Mouse (Mus musculus) testis, adult 2 months (tissue): Measurements from ENCODE around the gene Bcl2a1c. TPM values are rescaled to one million over a fixed set of nuclear protein-coding genes. Genes with fewer than 3 reads are reported as not detected.
A peak's percentile ranks its signal among the peaks of the same experiment; 100 is the strongest.

Experiments
- H3K27ac ChIP-seq: fragments of 200-500 bp; 2 replicates; pipeline ENCODE4 v1.5.1; 2012; ENCODE audit warnings: low read depth, low read length; ENCODE audit not compliant: control insufficient read depth, insufficient read depth
- H3K27me3 ChIP-seq: fragments of 200-500 bp; 2 replicates; pipeline ENCODE4 v1.6.1; 2012; ENCODE audit warnings: mild to moderate bottlenecking, low read length, moderate library complexity; ENCODE audit not compliant: control insufficient read depth, insufficient read depth
- H3K36me3 ChIP-seq: fragments of 200-500 bp; 2 replicates; pipeline ENCODE4 v1.6.1; 2012; ENCODE audit warnings: mild to moderate bottlenecking, low read length; ENCODE audit not compliant: control insufficient read depth, insufficient read depth
- H3K4me1 ChIP-seq: fragments of 200-500 bp; 2 replicates; pipeline ENCODE4 v1.6.1; 2012; ENCODE audit warnings: low read length; ENCODE audit not compliant: control insufficient read depth, insufficient read depth
- H3K4me3 ChIP-seq: fragments of 200-500 bp; 2 replicates; pipeline ENCODE4 v1.5.1; 2012; ENCODE audit warnings: low read depth, mild to moderate bottlenecking, low read length, moderate library complexity, mixed read lengths; ENCODE audit not compliant: control insufficient read depth
- CTCF ChIP-seq: fragments of 200-500 bp; IDR thresholded peaks from 2 replicates; pipeline ENCODE4 v1.5.1; 2012; ENCODE audit warnings: low read depth, mild to moderate bottlenecking, inconsistent platforms, low read length, moderate library complexity; ENCODE audit not compliant: control insufficient read depth, insufficient read depth, insufficient replicate concordance
- POLR2A ChIP-seq: fragments of 200-500 bp; IDR thresholded peaks from 2 replicates; pipeline ENCODE4 v1.6.1; 2012; ENCODE audit warnings: low read depth, mild to moderate bottlenecking, inconsistent platforms, low read length, moderate library complexity; ENCODE audit not compliant: control insufficient read depth
- polyA plus RNA-seq: library from polyadenylated mRNA; depleted of rRNA; stranded (reverse); fragments of >200 nt; gene quantifications from 2 replicates; pipeline ENCODE4 v1.2.3, GENCODE M21; 2012; rRNA removed

Gene Bcl2a1c
- polyA plus RNA-seq, 1 experiment: not detected

DNA sequence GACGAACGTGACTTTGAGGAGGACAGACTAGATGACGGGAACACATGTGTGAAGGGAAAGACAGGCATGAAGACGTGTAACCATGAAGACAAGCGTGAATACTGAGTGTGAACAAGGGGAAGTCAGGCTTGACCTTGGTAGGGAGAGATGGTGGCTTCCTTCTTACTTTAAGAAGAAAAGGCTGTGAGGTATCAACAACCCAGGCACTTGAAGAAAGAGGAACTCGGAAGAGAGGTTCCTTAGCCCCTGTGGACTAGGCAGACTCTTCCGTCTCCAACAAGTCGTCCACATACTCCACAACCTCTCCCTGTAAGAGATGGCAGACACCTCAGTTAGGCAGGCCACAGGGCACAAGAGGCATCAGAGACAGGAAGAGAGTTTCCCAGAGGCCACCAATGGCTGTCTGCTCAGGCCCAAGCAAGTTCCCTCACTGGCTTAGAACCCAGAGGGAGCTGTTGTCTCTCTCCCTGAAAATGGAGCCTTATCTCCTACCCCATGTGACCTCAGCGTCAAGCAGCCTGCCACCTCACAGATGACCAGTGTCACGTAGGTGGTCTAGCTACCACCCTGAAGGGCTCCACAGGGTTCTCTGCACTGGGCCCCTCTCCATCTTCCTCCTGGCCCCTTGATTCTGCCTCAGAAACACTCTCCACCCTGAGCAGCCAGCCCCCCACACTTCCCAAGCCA is 45.5 kb downstream of the Bcl2a1c start:
- no peak overlapping the region for H3K27ac ChIP-seq
- TF ChIP-seq POLR2A: 0 out of 2 replicates have a peak, but pooled peaks have one; percentile 19
- no peak for TF ChIP-seq CTCF
- H3K27me3 ChIP-seq: no peaks in the 10 kb centered on the region
- no peaks in the 10 kb centered on the region for H3K4me1 ChIP-seq
- H3K36me3 ChIP-seq: no peaks in the 10 kb centered on the region; the same call in none of the 2 replicates
- H3K4me3 ChIP-seq: no peak overlapping the region

GRCm38 (mm10) chr9:114377168-114377567 is 47.2 kb downstream of the Bcl2a1c start:
- Histone ChIP-seq H3K27me3 (no peaks in the 10 kb centered on the region), H3K27ac (no peak overlapping the region), H3K4me3 (no peak overlapping the region), H3K4me1 (no peaks in the 10 kb centered on the region), H3K36me3 (no peaks in the 10 kb centered on the region; the same call in 1 of the 2 replicates)
- TF ChIP-seq CTCF: no peak
- no peak for TF ChIP-seq POLR2A

- Histone ChIP-seq H3K27ac (no peak overlapping the region), H3K27me3 (no peaks in the 10 kb centered on the region)
These were observed 49.9 kb downstream of the Bcl2a1c start for GRCm38 (mm10) chr9:114379871-114380270.

More at GRCm38 (mm10) chr9:114379871-114380270, 49.9 kb downstream of the Bcl2a1c start:
- H3K36me3 ChIP-seq: no peaks in the 10 kb centered on the region; the same call in 1 of the 2 replicates
- TF ChIP-seq CTCF (no peak), POLR2A (no peak)
- no peak overlapping the region for H3K4me3 ChIP-seq
- no peaks in the 10 kb centered on the region; the same call in 1 of the 2 replicates for H3K4me1 ChIP-seq

Other genes starting within 250 kb of the Bcl2a1c start
- 29.7 and 35.2 TPM in 2 replicates for gene Crtap, start 60.5 kb downstream of the Bcl2a1c start, polyA plus RNA-seq
- 18.0 and 19.5 TPM in 2 replicates for gene Glb1, start 70.9 kb downstream of the Bcl2a1c start, polyA plus RNA-seq
- gene Tmppe, start 71.0 kb downstream of the Bcl2a1c start, polyA plus RNA-seq: 1.2 TPM in 2 replicates
- gene Ccr4, start 174.8 kb downstream of the Bcl2a1c start, polyA plus RNA-seq: 8.7 and 9.2 TPM in 2 replicates
- not detected in 2 replicates for gene C130032M10Rik, start 185.6 kb downstream of the Bcl2a1c start, polyA plus RNA-seq
- 0.78 and 0.82 TPM in 2 replicates for gene Trim71, start 234.2 kb downstream of the Bcl2a1c start, polyA plus RNA-seq